Mouse (Mus musculus): Measurements from ENCODE around the gene Ap1g2. TPM values are rescaled to one million over a fixed set of nuclear protein-coding genes. Genes with fewer than 3 reads are reported as not detected.

The Ap1g2 gene
- polyA plus RNA-seq, 1 experiment from 2014 or later: 18.5 TPM

- peaks cover 66% of the 10 kb centered on the region for H3K4me1 ChIP-seq
- peak; percentile 86 for DNase-seq (ENCODE audit: extremely low spot score, low spot score)
- peaks cover 26% of the 10 kb centered on the region for H3K36me3 ChIP-seq (replicated peaks)
- peak within 1 kb of the TSS; percentile 73 for H3K4me3 ChIP-seq
- H3K9me3 ChIP-seq: no peaks in the 10 kb centered on the region
- peak within 1 kb of the TSS; percentile 98 for H3K27ac ChIP-seq
- under 1% methylated on average over 30 of the region's 30 CpGs for WGBS
- peaks cover 9% of the 10 kb centered on the region; the same call in 1 of the 2 replicates for H3K27me3 ChIP-seq (ENCODE audit: poor library complexity, severe bottlenecking)
These were observed 11.6 kb downstream of the Ap1g2 start, which contains the start of gene Thtpa for GRCm38 (mm10) chr14:55094704-55095231. TSS of gene Thtpa (plus strand) at chr14:55094784.

GRCm38 (mm10) chr14:55093927-55094326 is 12.5 kb downstream of the Ap1g2 start:
- Histone ChIP-seq H3K36me3 (replicated peaks) (peaks cover 20% of the 10 kb centered on the region), H3K4me3 (peak overlapping the region; percentile 73; the same call in 1 of the 2 replicates), H3K9me3 (no peaks in the 10 kb centered on the region), H3K27me3 (ENCODE audit: poor library complexity, severe bottlenecking) (peaks cover 9% of the 10 kb centered on the region; the same call in 1 of the 2 replicates), H3K4me1 (peaks cover 75% of the 10 kb centered on the region), H3K27ac (0 out of 2 replicates have a peak overlapping the region, but pooled peaks have one; percentile 98)
- 43% methylated on average over 6 of the region's 6 CpGs for WGBS
- DNase-seq (ENCODE audit: extremely low spot score, low spot score): no peak

GRCm38 (mm10) chr14:55092011-55092577 is 14.3 kb downstream of the Ap1g2 start, which contains the start of gene Zfhx2:
TSS of gene Zfhx2 (minus strand) at chr14:55092324.
- H3K36me3 ChIP-seq (replicated peaks): peaks cover 2% of the 10 kb centered on the region; the same call in 1 of the 2 replicates

DNA sequence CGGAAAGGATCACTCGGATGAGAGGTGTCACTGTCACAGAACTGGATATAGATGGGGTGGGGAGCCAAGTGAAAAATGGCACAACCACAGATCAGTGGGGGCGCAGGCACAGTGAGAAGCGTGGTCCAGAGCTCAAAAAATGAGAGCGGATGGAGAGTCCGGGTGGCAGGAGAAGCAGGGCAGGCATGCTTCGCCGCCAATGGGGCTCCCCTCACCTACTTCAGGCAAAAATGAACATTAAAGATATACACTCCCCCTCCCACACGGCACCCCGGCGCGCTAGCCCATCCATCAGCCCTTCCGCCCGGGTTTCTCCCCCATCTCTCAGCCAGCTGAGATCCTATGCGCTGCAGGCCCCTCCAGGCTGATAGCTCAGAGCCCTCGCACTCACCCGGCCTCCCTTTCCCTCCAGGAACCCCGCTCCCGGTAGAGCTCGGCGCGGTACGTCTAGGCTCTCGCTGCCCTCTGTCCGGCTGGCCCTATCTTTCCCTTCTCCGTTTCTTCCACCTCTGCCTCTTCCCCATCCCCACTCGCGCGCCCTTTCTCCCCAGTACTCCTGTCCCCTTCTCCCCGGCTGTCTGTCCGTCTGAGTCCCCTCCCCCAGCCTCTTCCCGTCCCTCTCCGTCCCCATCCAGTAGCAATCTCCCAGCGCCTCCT is 15.1 kb downstream of the Ap1g2 start:
- peaks cover 25% of the 10 kb centered on the region; the same call in 1 of the 2 replicates for H3K27me3 ChIP-seq (ENCODE audit: poor library complexity, severe bottlenecking)
- H3K4me1 ChIP-seq: peaks cover 68% of the 10 kb centered on the region
- WGBS: 2% methylated on average over 34 of the region's 34 CpGs
- H3K27ac ChIP-seq: peak overlapping the region; percentile 93
- no peaks in the 10 kb centered on the region for H3K9me3 ChIP-seq
- H3K36me3 ChIP-seq (replicated peaks): no peaks in the 10 kb centered on the region
- peak overlapping the region; percentile 76 for H3K4me3 ChIP-seq
- DNase-seq (ENCODE audit: extremely low spot score, low spot score): peak; percentile 52

More at GRCm38 (mm10) chr14:55092011-55092577, 14.3 kb downstream of the Ap1g2 start, which contains the start of gene Zfhx2:
- Histone ChIP-seq H3K27me3 (ENCODE audit: poor library complexity, severe bottlenecking) (peaks cover 17% of the 10 kb centered on the region; the same call in 1 of the 2 replicates), H3K4me1 (peaks cover 68% of the 10 kb centered on the region), H3K4me3 (peak within 1 kb of the TSS; percentile 76), H3K9me3 (no peaks in the 10 kb centered on the region), H3K27ac (peak within 1 kb of the TSS; percentile 93)
- WGBS: under 1% methylated on average over 34 of the region's 34 CpGs
- DNase-seq (ENCODE audit: extremely low spot score, low spot score): peak; percentile 97

GRCm38 (mm10) chr14:55089199-55089947 is 17.0 kb downstream of the Ap1g2 start:
- Histone ChIP-seq H3K9me3 (no peaks in the 10 kb centered on the region), H3K4me1 (peaks cover 65% of the 10 kb centered on the region), H3K27ac (no peak overlapping the region), H3K4me3 (no peak overlapping the region), H3K36me3 (replicated peaks) (no peaks in the 10 kb centered on the region), H3K27me3 (ENCODE audit: poor library complexity, severe bottlenecking) (peaks cover 28% of the 10 kb centered on the region; the same call in 1 of the 2 replicates)
- WGBS: 72% methylated on average over 13 of the region's 13 CpGs
- DNase-seq (ENCODE audit: extremely low spot score, low spot score): no peak

DNA sequence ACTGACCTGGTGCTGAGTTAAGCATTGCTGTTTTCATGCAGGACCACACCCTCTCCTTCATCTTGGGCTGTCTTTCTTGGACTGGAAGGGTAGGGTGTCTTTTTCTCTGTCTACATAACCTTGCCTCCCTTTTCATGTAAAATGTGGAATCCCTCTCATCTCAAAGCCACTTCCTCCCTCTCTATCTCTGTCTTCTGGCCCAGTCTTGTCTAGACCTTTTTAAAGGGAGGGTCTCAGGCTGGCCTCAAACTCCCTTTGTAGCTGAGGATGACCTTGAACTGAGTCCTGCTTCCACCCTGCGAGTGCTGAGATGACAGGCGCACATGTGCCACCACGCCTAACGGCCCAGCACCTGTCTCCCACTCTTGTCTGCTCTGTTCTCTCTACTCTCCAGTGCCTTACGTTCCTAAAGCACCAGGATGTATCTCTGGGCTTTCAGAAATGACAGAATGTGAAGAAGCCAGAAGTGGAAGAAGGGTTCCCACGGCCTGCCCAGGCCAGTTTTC is 20.3 kb downstream of the Ap1g2 start:
- H3K4me1 ChIP-seq: peaks cover 45% of the 10 kb centered on the region
- no peaks in the 10 kb centered on the region for H3K9me3 ChIP-seq
- 87% methylated on average over 6 of the region's 6 CpGs for WGBS
- H3K27ac ChIP-seq: no peak overlapping the region
- no peak overlapping the region for H3K4me3 ChIP-seq
- no peak for DNase-seq (ENCODE audit: extremely low spot score, low spot score)
- H3K36me3 ChIP-seq (replicated peaks): no peaks in the 10 kb centered on the region
- peaks cover 33% of the 10 kb centered on the region; the same call in 1 of the 2 replicates for H3K27me3 ChIP-seq (ENCODE audit: poor library complexity, severe bottlenecking)

- Histone ChIP-seq H3K27ac (peak overlapping the region; percentile 53; the same call in 1 of the 2 replicates), H3K27me3 (ENCODE audit: poor library complexity, severe bottlenecking) (peaks cover 33% of the 10 kb centered on the region; the same call in 1 of the 2 replicates), H3K9me3 (no peaks in the 10 kb centered on the region), H3K4me1 (peaks cover 39% of the 10 kb centered on the region), H3K36me3 (replicated peaks) (no peaks in the 10 kb centered on the region), H3K4me3 (no peak overlapping the region)
- WGBS: 50% methylated on average over 9 of the region's 9 CpGs
- DNase-seq (ENCODE audit: extremely low spot score, low spot score): no peak
These were observed 20.9 kb downstream of the Ap1g2 start for GRCm38 (mm10) chr14:55085324-55086008.

DNA sequence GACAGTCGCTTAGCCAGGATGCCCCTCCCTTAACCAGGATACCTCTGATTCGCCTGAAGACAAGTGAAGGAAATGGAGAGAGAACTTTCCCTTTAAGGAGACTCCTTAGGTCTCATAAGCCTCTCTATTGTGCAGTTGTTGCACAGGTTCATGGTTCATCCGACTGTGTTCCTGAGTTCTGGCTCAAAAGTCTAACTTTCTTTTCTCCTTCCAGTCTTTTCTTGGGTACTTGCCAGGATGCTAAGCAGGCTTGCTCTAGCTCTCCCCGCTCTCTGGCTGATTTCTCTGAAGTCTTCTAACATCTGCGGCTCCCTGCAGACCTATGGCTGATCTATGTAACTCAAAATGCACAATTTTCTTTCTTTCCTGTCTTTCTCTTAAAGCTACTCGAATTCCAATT is 22.9 kb downstream of the Ap1g2 start:
- 77% methylated on average over 6 of the region's 6 CpGs for WGBS
- no peak overlapping the region for H3K27ac ChIP-seq
- H3K27me3 ChIP-seq (ENCODE audit: poor library complexity, severe bottlenecking): peaks cover 40% of the 10 kb centered on the region
- no peak for DNase-seq (ENCODE audit: extremely low spot score, low spot score)
- no peaks in the 10 kb centered on the region for H3K36me3 ChIP-seq (replicated peaks)
- peaks cover 39% of the 10 kb centered on the region for H3K4me1 ChIP-seq
- H3K4me3 ChIP-seq: no peak overlapping the region
- no peaks in the 10 kb centered on the region for H3K9me3 ChIP-seq

GRCm38 (mm10) chr14:55081105-55081504 is 25.3 kb downstream of the Ap1g2 start:
- WGBS: 54% methylated on average over 5 of the region's 5 CpGs
- peaks cover 42% of the 10 kb centered on the region for H3K4me1 ChIP-seq
- no peak for DNase-seq (ENCODE audit: extremely low spot score, low spot score)
- H3K4me3 ChIP-seq: no peak overlapping the region
- H3K27ac ChIP-seq: no peak overlapping the region
- H3K9me3 ChIP-seq: no peaks in the 10 kb centered on the region
- peaks cover 43% of the 10 kb centered on the region for H3K27me3 ChIP-seq (ENCODE audit: poor library complexity, severe bottlenecking)
- H3K36me3 ChIP-seq (replicated peaks): no peaks in the 10 kb centered on the region

GRCm38 (mm10) chr14:55079214-55079970 is 27.0 kb downstream of the Ap1g2 start:
- peak; percentile 85 for DNase-seq (ENCODE audit: extremely low spot score, low spot score)
- Histone ChIP-seq H3K4me3 (peak overlapping the region; percentile 32; the same call in 1 of the 2 replicates), H3K9me3 (no peaks in the 10 kb centered on the region), H3K4me1 (peaks cover 29% of the 10 kb centered on the region), H3K27ac (peak overlapping the region; percentile 62; the same call in 1 of the 2 replicates), H3K36me3 (replicated peaks) (peaks cover 7% of the 10 kb centered on the region), H3K27me3 (ENCODE audit: poor library complexity, severe bottlenecking) (peaks cover 42% of the 10 kb centered on the region)
- whole genome bisulfite sequencing: 22% methylated on average over 8 of the region's 8 CpGs

DNA sequence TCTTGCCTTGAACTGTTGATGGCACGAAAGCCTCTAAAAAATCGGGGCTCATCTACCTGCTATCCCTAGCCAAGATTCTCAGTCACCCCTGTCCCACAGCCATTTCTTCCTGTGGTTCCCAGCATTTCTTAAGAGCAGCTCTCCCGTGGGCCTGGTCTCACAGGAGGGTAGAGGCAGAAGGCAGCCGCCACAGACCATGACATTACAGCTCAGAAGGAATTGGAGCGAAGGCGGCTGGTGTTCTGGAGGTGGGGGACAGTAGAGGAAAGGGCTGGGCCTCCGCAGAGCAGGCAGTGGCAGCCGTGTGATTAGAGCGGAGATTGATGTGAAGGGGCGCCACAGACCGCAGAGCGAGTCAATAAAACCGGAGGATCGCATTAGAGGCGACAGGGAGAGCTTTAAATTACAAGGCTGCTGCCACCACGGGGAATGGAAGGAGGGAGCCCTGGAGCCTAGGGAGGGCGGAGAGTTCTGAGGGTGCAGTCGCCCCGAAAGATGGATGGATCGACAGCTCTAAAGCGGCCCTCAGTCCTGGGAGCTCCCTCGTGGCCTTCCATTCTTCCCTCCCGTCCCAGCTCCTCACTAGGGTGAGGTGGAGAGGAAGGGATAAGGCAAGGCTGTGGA is 27.9 kb downstream of the Ap1g2 start:
- Histone ChIP-seq H3K4me3 (peak overlapping the region; percentile 32), H3K9me3 (no peaks in the 10 kb centered on the region), H3K4me1 (peaks cover 29% of the 10 kb centered on the region), H3K27me3 (ENCODE audit: poor library complexity, severe bottlenecking) (peaks cover 45% of the 10 kb centered on the region), H3K36me3 (replicated peaks) (peaks cover 17% of the 10 kb centered on the region), H3K27ac (peak overlapping the region; percentile 62; the same call in 1 of the 2 replicates)
- WGBS: 2% methylated on average over 23 of the region's 23 CpGs
- DNase-seq (ENCODE audit: extremely low spot score, low spot score): no peak

Measured in forebrain, embryonic 10.5 days (tissue).